Mouse (Mus musculus) ZHBTc4 (cell line): ENCODE results near the gene Gm45799.
A peak's percentile ranks its signal among the peaks of the same experiment; 100 is the strongest.

Experiments used
- DNase-seq: peaks from one replicate; pipeline ENCODE4 v3.0.0-alpha.2; 2011; ENCODE audit warnings: low read depth, low spot score

The Gm45799 gene

GRCm38 (mm10) chr7:105640233-105640893 lies at the start of gene Gm45799, which contains the start of gene Arfip2:
Gene Gm45799, plus strand, starts transcription at chr7:105640552.
Gene Arfip2, minus strand, starts transcription at chr7:105640416.
- DNase-seq: peak; percentile 96

GRCm38 (mm10) chr7:105602860-105603623 lies 37.3 kb upstream of the Gm45799 start:
- peak; percentile 89 for DNase-seq

DNA sequence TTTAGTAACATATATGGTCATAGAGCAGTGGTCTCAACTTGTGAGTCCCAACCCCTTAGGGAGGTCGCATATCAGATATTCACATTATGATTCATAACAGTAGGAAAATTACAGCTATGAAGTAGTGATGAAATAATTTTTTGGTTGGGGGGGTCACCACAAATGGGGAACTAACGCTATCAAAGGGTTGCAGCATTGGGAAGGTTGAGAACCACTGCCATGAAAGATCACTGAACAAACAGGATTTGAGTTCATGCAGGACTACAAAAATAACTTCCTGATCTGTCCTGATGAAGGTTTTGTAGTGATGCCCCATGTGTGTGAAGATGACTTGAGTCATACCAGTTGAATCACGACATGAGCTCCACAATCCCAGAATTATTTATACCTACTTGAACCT lies 31.9 kb upstream of the Gm45799 start:
- DNase-seq: no peak

DNA sequence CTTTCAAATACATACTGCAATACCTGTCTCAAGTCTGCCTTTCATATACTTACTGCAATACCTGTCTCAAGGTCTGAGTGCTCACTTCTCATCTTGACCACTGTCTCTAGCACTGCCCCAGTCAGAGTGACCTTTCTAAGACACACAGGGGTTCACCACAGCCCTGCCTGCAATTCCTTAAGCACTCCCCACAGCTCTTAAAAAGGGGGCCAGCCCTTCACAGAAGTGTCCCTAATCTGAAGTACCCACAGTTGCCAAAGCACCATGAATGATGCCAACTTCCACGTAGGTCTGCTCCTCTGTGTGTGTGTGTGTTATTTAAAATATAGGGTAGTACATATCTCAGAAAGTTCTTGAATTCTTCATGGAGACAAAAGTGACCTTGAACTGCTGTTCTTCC lies 28.6 kb upstream of the Gm45799 start:
- DNase-seq: no peak

DNA sequence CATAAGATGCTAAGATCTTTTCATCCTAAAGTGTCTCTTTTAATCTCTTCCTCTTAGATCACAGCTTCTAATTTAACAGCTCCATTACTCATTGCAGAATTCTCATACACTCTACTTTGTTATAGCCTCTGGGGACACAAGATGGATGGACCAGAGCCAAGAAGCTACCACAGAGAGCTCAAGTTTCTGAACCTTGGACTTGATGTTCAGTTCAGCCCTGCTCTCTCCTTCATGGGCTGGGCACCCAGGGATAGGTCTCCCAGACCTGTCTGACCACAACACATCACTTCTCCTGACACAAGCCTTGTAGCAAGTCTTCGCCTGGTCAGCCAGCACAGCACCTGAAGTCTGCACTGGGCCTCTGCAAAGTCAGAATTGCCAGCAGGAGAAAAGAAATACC lies 26.0 kb upstream of the Gm45799 start:
- no peak for DNase-seq

GRCm38 (mm10) chr7:105615720-105616119 lies 24.6 kb upstream of the Gm45799 start:
- no peak for DNase-seq

DNA sequence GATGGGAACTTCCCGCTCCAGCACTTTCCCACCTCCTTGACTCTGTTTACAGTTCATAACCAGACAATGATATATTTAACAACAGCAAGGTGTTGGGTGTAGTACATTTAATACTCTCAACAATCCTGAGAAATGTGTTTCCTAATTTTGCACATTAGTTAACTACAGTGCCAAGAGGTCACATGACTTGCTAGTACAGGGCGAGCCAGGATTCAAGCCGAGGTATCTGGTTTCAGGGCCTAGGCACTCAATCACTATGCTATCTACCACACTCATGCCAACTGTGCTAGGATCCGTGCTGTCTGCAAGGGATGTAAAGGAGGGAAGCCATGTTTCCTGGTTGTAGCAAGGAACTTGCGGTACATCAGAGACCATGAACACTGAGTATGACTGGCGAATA lies 23.8 kb upstream of the Gm45799 start:
- DNase-seq: no peak

DNA sequence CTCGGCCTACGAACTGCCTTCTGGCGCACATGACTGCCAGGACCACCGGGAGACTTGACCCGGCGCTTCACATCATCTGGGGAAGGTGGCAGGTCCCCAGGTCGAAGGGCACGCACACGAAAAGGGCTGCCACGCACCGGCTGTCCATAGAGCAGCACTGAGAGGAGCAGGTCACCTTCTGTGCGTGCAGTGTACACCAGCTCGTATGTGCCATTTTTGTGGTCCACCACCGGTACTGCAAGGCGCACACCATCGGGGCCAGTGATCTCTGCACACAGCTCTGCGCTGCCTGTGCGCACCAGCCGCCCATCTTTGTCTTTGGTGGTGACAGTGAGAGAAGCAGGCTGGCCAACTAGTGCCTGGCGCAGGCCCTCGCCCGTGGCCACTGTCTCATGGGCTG lies 22.5 kb upstream of the Gm45799 start:
- DNase-seq: peak; percentile 21

GRCm38 (mm10) chr7:105619701-105620100 lies 20.7 kb upstream of the Gm45799 start:
- no peak for DNase-seq

GRCm38 (mm10) chr7:105621053-105621452 lies 19.3 kb upstream of the Gm45799 start:
- DNase-seq: no peak

GRCm38 (mm10) chr7:105621646-105622292 lies 18.6 kb upstream of the Gm45799 start:
- DNase-seq: peak; percentile 48

DNA sequence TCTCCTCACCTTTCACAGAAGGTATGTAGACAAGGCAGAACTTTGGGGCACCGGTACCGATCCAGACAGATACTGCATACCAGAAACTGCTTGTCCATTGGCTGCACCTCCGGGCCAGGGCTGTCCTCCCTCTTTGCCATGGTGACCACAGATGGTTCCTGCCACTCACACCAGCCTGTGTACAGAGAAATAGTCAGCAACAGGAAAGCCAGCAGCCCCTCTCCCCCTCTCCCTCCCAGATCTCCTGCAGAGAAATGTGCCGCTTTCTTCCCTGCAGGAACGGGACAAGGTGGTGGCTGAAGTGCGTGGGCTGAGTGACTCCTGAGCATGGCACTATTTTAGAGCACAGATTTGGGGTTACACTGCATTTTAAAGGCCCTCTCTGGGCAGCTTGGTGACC lies 15.0 kb upstream of the Gm45799 start:
- no peak for DNase-seq

DNA sequence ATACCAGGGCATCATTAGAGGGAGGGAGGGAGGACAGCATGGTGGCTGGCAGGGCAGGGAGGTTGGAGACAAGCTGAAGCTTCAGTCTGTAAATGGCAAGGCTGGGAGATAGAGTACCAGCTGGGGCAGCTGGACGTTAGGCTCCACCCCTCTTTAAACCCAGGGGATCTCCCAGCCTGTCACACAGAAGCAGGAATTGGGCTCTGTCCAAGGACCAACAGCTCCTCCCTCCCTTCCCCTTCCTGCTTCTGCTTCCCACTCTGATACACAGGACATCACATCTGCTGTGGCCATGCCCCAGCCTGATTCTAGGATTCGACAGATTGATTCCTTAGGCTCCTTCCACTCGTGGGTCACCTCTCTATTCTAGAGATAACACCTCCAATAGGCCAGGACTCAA lies 11.7 kb upstream of the Gm45799 start:
- DNase-seq: no peak

- peak; percentile 22 for DNase-seq
Measured at GRCm38 (mm10) chr7:105632551-105632972, 7.8 kb upstream of the Gm45799 start.

DNA sequence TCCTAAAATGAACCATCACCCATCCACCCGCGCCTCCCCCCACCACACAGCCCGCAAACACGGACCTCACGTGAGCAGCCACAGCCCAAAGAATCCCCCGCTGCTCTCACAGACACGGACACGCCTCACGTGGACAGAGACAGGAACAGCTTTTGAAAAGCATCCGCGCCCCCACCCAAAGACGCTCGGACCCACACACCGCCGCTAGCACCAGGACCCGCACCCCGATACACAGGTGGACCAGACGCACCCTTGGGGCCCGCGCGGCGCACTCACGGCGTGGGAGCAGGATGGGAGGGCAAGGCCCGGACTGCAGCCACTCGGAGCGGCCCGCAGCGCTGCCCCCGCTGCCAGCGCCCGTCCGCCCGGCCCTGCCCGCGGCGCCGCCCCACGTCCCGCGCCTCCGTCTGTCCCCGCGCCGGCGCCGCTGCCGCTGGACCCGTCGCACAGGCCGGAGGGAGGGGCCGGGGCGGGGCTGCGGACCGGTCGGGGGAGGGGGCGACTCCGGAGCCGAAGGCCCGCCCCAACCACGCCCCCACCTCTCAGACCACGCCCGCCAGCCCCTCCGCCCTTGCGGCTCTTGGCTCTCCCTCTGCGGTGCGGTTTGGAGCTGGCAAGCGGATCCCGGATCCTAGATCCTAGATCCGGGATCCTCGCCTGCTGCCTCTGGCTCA lies 7.1 kb upstream of the Gm45799 start, which contains the start of gene Trim3:
Gene Trim3 (minus strand): TSS at position 445 of the 674 bp plus-strand sequence.
- DNase-seq: peak; percentile 92

- no peak for DNase-seq
Measured at GRCm38 (mm10) chr7:105633801-105634135, 6.6 kb upstream of the Gm45799 start.

DNA sequence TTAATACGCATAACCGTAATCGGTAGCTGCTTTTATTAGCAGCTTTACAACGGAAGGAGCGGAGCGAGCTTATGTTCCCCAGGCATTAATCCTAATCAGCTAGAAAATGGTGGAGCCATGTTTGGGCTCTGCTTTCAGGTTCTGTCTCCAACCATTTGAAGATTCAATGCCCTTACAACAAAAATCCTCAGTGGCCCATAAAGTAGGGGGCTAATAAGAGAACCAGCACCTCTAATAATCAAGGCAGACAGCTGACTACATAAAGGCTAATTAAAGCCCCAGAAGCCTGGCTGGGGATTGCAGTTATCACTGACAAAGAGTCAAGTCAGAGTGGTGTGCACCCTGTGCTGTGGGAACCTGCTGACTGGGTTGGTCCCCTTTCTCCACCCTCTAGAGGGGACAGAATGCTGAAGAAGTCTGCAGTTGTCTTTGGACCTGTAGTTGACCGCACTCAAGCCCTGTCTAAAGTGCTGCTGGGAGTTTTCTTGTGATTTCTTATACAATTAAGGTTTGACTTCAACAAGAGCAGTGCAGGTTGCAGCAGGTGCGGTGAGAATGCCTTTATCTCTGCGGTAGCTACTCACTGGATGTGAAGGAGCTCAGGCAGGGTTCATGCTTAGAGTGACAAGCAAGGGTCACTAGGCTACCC lies 6.0 kb upstream of the Gm45799 start:
- no peak for DNase-seq

GRCm38 (mm10) chr7:105635726-105636125 lies 4.6 kb upstream of the Gm45799 start:
- DNase-seq: no peak

DNA sequence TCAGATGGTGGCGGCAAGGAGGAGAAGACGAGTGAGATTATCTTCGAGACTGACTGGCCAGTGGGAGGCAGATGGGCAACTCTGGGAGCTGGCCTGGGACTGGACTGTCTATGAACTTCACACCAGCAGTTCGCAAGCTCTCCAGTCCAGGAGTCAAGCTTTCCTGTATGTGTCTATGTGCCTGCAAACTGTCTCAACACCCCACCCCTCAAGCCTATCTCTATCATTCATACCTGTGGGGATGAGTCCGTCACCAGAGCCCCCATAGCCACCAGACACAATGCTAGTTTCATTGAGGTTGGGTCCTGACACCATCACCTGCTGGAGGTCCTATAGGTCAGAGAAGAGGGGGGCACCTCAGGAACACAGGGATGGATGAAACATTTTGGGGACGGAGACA lies 1.6 kb upstream of the Gm45799 start:
- DNase-seq: no peak

DNA sequence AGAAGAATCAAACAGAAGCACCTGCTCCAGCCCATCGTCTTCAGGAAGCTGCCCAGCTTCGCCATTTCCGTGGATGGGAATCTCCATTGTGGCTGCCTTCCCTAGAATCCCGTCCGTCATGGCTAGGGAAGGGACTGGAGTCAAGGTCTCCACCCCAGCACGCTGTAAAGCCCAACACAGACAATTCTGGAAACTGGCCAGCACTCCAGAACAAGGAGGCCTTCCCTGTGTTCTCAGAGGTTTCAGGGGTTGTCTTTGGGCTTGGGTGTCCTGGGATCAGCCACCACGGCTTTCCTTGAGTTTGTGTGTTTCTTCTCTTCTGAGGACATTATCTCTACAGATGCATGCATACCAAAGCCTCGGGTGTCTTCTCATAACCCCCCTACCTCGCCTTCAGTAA lies 1.0 kb upstream of the Gm45799 start:
- DNase-seq: no peak

DNA sequence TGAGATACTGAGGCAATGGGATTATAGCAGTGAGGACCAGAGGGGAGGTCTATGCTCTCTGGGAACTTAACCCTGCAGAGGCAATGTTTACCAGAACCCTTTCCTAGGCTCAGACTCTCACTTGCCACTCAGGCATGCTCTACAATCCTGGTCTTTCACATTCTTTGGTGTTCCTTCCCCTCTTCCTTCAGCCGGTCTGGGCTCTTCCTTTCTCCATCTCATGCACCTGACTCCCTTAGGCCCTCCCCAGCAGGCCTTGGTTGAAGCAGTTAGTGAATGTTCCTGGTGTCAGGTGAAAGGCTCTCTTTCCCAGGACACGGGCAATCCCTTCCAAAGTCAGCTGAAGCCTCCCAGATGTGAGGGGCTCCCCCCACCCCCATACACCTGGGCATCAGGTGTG lies 596 bp upstream of the Gm45799 start, which contains the start of gene Timm10b:
Gene Timm10b (plus strand): TSS at position 301 of the 400 bp plus-strand sequence.
- no peak for DNase-seq

- peak; percentile 31 for DNase-seq
Measured at GRCm38 (mm10) chr7:105640894-105641255, 523 bp downstream of the Gm45799 start.
